Mouse (Mus musculus): ENCODE results near the gene Micu1.

Micu1 gene

GRCm38 (mm10) chr10:59909357-59909847 lies 207.1 kb downstream of the Micu1 start:
- DNase-seq: no peak

GRCm38 (mm10) chr10:59911091-59911490 lies 208.8 kb downstream of the Micu1 start:
- DNase-seq: no peak

- no peak for DNase-seq
Measured at GRCm38 (mm10) chr10:59911561-59912198, 209.4 kb downstream of the Micu1 start.

Data from right cerebral cortex, postnatal 25 days (tissue).